Mouse (Mus musculus) layer of hippocampus, adult 6 months (tissue): ENCODE results near the gene Rab23. TPM values are rescaled to one million over a fixed set of nuclear protein-coding genes. Genes with fewer than 3 reads are reported as not detected.

Experiments used
- long read RNA-seq, 2 experiments: library from polyadenylated mRNA; unstranded; transcript quantifications; one replicate each; pipeline ENCODE4 v2.0.0; 2019 to 2020
- polyA plus RNA-seq: library from polyadenylated mRNA; unstranded; fragments of <200 nt; fragmentation: Nextera tagmentation; gene quantifications from 2 replicates; pipeline ENCODE4 v1.2.3, GENCODE M21; 2021

The Rab23 gene
- 7.7 and 8.4 TPM in 2 replicates for polyA plus RNA-seq
- long read RNA-seq, experiment 1, full-length matches to known transcripts: 13 of 21 reads
- long read RNA-seq, experiment 1, partial matches to known transcripts: 1 of 21 reads
- long read RNA-seq, experiment 1, other reads (novel, unspliced or antisense): 7 of 21 reads
- long read RNA-seq, experiment 2, full-length matches to known transcripts: 65 of 100 reads
- long read RNA-seq, experiment 2, partial matches to known transcripts: 8 of 100 reads
- long read RNA-seq, experiment 2, other reads (novel, unspliced or antisense): 27 of 100 reads

DNA sequence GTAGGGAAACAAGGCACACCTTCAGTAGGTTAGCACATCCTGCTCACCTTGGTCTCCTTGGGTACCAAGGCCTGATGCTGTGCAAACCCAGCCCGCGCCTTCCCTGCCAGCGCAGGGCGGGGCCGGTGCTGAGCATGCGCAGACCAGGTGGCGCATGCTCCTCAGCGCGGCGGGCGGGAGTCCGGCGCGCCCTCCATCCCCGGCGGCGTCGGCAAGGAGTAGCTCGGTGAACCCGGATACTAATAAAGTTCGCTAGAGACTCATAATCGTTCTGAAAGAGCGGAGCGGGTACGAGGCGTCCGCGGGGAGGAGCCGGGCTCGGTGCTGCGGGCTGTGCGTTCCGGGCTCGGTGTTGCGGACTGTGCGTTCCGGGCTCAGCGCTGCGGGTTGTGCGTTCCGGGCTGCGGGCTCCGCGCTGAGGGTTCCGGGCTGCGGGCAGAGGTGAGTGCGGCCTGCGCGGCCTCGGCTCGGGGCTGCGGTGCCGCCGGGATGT, at the start of gene Rab23:
Gene Rab23 (plus strand): TSS at position 155 of the 493 bp plus-strand sequence.

DNA sequence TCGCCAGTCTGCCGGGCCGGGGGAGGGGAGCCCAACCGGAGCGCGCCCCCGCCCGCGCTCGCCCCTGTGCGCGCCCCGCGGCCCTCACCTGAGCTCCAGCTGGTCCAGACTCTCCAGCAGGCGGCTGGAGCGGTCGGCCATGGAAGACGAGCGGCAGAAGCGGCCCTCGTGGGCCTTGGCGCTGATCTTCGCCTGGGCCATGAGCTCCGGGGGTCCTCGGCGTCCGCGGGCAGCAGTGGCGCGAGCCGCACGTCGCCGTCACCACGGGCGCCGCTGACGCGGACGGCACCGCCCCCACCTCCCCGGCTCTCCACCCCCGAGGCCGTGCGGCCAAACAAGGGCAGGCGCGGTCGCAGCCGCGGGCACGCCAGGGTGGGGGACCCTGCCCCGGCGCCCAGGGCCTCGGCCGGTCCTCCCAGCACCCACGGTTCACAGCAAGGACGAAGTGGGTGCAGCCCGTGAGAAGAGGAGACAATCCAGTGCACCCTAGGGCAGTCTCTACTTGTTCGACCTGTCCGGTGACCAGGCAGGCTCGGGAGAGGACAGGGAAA, 37.9 kb downstream of the Rab23 start, which contains the start of gene Bag2:
Gene Bag2 (minus strand): TSS at position 305 of the 551 bp plus-strand sequence.

Other genes with a start within 250 kb of the Rab23 start
- 4.4 and 5.1 TPM in 2 replicates for gene Prim2, start 50.1 kb upstream of the Rab23 start, polyA plus RNA-seq
- gene Bag2, start 37.9 kb downstream of the Rab23 start, polyA plus RNA-seq: 14.3 and 17.4 TPM in 2 replicates
- gene Zfp451, start 94.7 kb downstream of the Rab23 start, polyA plus RNA-seq: 8.6 and 10.3 TPM in 2 replicates
- gene Bend6, start 187.9 kb downstream of the Rab23 start, polyA plus RNA-seq: 50.6 and 60.9 TPM in 2 replicates
- 21.6 and 23.3 TPM in 2 replicates for gene Dst, start 188.3 kb downstream of the Rab23 start, polyA plus RNA-seq